ENCODE assay signal across 8 mouse cellular contexts in genomic region chr2:13372825-13373224, GRCm38 (mm10).
DNase-seq lines count a peak whose midpoint lies in the region; ATAC-seq and TF ChIP-seq lines count a peak whose summit lies in the region.

No protein-coding gene starts in this region.

- WGBS in kidney, embryonic 14.5 days, result 30% methylated on average over 3 of the region's 3 CpGs
- WGBS in forebrain, embryonic 12.5 days, result 38% methylated on average over 3 of the region's 3 CpGs
- 42% methylated on average over 3 of the region's 3 CpGs for WGBS in limb, embryonic 11.5 days
- 22% methylated on average over 3 of the region's 3 CpGs for WGBS in neural tube, embryonic 13.5 days

- H3K36me3 ChIP-seq in kidney, embryonic 14.5 days (ENCODE audit: control insufficient read depth, insufficient read depth, low read length), result no peaks in the 10 kb centered on the region
- no peaks in the 10 kb centered on the region for H3K36me3 ChIP-seq in forebrain, embryonic 12.5 days (replicated peaks)
- no peaks in the 10 kb centered on the region for H3K36me3 ChIP-seq in limb, embryonic 11.5 days (ENCODE audit: control insufficient read depth, insufficient read depth, low read length)
- H3K36me3 ChIP-seq in neural tube, embryonic 13.5 days, result no peaks in the 10 kb centered on the region

- no peak for TF ChIP-seq CTCF in layer of hippocampus, adult 2 months (conservative IDR thresholded peaks at IDR 0.05)

- H3K27me3 ChIP-seq in kidney, embryonic 14.5 days (ENCODE audit: control insufficient read depth, insufficient read depth, low read length), result no peaks in the 10 kb centered on the region
- H3K27me3 ChIP-seq in forebrain, embryonic 12.5 days, result no peaks in the 10 kb centered on the region
- no peaks in the 10 kb centered on the region for H3K27me3 ChIP-seq in limb, embryonic 11.5 days (ENCODE audit: control insufficient read depth, insufficient read depth, low read length)
- no peaks in the 10 kb centered on the region for H3K27me3 ChIP-seq in neural tube, embryonic 13.5 days

- H3K4me2 ChIP-seq in kidney, embryonic 14.5 days (replicated peaks; ENCODE audit: low read depth, low read length), result no peak overlapping the region
- H3K4me2 ChIP-seq in forebrain, embryonic 12.5 days, result no peak overlapping the region
- no peak overlapping the region for H3K4me2 ChIP-seq in limb, embryonic 11.5 days (ENCODE audit: low read depth, severe bottlenecking)
- H3K4me2 ChIP-seq in neural tube, embryonic 13.5 days, result peak overlapping the region; percentile 29

- no peak overlapping the region for H3K4me3 ChIP-seq in kidney, embryonic 14.5 days (ENCODE audit: low read length)
- no peak overlapping the region for H3K4me3 ChIP-seq in forebrain, embryonic 12.5 days (replicated peaks)
- H3K4me3 ChIP-seq in limb, embryonic 11.5 days (ENCODE audit: low read depth, low read length), result no peak overlapping the region
- no peak overlapping the region for H3K4me3 ChIP-seq in neural tube, embryonic 13.5 days
- H3K4me3 ChIP-seq in layer of hippocampus, adult 2 months, result no peak overlapping the region

- peak overlapping the region; percentile 94 for H3K27ac ChIP-seq in kidney, embryonic 14.5 days (ENCODE audit: low read depth, low read length)
- peak overlapping the region; percentile 88 for H3K27ac ChIP-seq in forebrain, embryonic 12.5 days
- H3K27ac ChIP-seq in limb, embryonic 11.5 days (replicated peaks; ENCODE audit: low read depth, low read length), result no peak overlapping the region; the same call in 1 of the 2 replicates
- H3K27ac ChIP-seq in neural tube, embryonic 13.5 days (replicated peaks), result peak overlapping the region; percentile 80
- no peak overlapping the region for H3K27ac ChIP-seq in layer of hippocampus, adult 2 months

- ATAC-seq in kidney, embryonic 14.5 days (ENCODE audit: low FRiP score, low TSS enrichment), result peak; percentile 9; the same call in 1 of the 2 replicates
- peak; percentile 16 for ATAC-seq in forebrain, embryonic 12.5 days (ENCODE audit: low FRiP score)
- ATAC-seq in limb, embryonic 11.5 days (ENCODE audit: insufficient number of reproducible peaks, low FRiP score, low TSS enrichment, low read depth), result 0 out of 2 replicates have a peak, but pooled peaks have one; percentile 2
- ATAC-seq in neural tube, embryonic 13.5 days (ENCODE audit: low read depth), result peak; percentile 73

- no peaks in the 10 kb centered on the region for H3K9me3 ChIP-seq in kidney, embryonic 14.5 days (ENCODE audit: control insufficient read depth, low read length)
- no peaks in the 10 kb centered on the region for H3K9me3 ChIP-seq in forebrain, embryonic 12.5 days
- H3K9me3 ChIP-seq in limb, embryonic 11.5 days (ENCODE audit: control insufficient read depth, low read length), result no peaks in the 10 kb centered on the region
- no peaks in the 10 kb centered on the region for H3K9me3 ChIP-seq in neural tube, embryonic 13.5 days

- no peak overlapping the region for H3K9ac ChIP-seq in kidney, embryonic 14.5 days (ENCODE audit: low read depth, low read length)
- H3K9ac ChIP-seq in forebrain, embryonic 12.5 days, result no peak overlapping the region
- H3K9ac ChIP-seq in limb, embryonic 11.5 days (ENCODE audit: low read length), result no peak overlapping the region
- H3K9ac ChIP-seq in neural tube, embryonic 13.5 days, result no peak overlapping the region

- H3K4me1 ChIP-seq in kidney, embryonic 14.5 days (ENCODE audit: control insufficient read depth, insufficient read depth, low read length), result peaks cover 14% of the 10 kb centered on the region
- peaks cover 33% of the 10 kb centered on the region for H3K4me1 ChIP-seq in forebrain, embryonic 12.5 days
- H3K4me1 ChIP-seq in limb, embryonic 11.5 days (ENCODE audit: control insufficient read depth, insufficient read depth, low read length), result 0 out of 2 replicates have a peak, but pooled peaks cover 3% of the 10 kb centered on the region
- peaks cover 29% of the 10 kb centered on the region for H3K4me1 ChIP-seq in neural tube, embryonic 13.5 days (replicated peaks)

- DNase-seq in kidney, adult 11 months, result no peak
- no peak for DNase-seq in limb, embryonic 11.5 days (ENCODE audit: low spot score)
- no peak for DNase-seq in urinary bladder, postnatal 14 days (ENCODE audit: low spot score)
- DNase-seq in yolk sac, embryonic 10.5 days (ENCODE audit: low spot score), result no peak
- no peak for DNase-seq in layer of hippocampus, adult 2 months (ENCODE audit: low spot score in 2 of 2)

Comparison
In these comparisons a context has a peak if more than half of its experiments do, and no peak if none do; other contexts are left out.
1. ATAC-seq: peak in every context shown above with its lines; median percentile 73 in neural tube, embryonic 13.5 days; 16 in forebrain, embryonic 12.5 days; 9 in kidney, embryonic 14.5 days; 2 in limb, embryonic 11.5 days.
2. H3K27ac ChIP-seq: peak in kidney, embryonic 14.5 days (single experiment), forebrain, embryonic 12.5 days (single experiment) and neural tube, embryonic 13.5 days (single experiment); none in limb, embryonic 11.5 days (single experiment) and layer of hippocampus, adult 2 months (single experiment).